Mouse (Mus musculus) ovary, postnatal 14 days (tissue): Measurements from ENCODE around the gene Tmem135.

Experiments used
- DNase-seq: peaks from one replicate; pipeline ENCODE4 v3.0.0; 2022; ENCODE audit warnings: low spot score

The Tmem135 gene

GRCm38 (mm10) chr7:89417707-89418106 lies 13.7 kb upstream of the Tmem135 start:
- no peak for DNase-seq

GRCm38 (mm10) chr7:89416027-89416426 lies 12.0 kb upstream of the Tmem135 start:
- no peak for DNase-seq

- DNase-seq = no peak
Observed at GRCm38 (mm10) chr7:89412094-89412493, 8.1 kb upstream of the Tmem135 start.

- no peak for DNase-seq
Observed at GRCm38 (mm10) chr7:89411346-89411745, 7.3 kb upstream of the Tmem135 start.

GRCm38 (mm10) chr7:89410294-89410693 lies 6.3 kb upstream of the Tmem135 start:
- no peak for DNase-seq

GRCm38 (mm10) chr7:89407006-89407940 lies 3.3 kb upstream of the Tmem135 start:
- no peak for DNase-seq

GRCm38 (mm10) chr7:89406011-89406410 lies 2.0 kb upstream of the Tmem135 start:
- DNase-seq = no peak

GRCm38 (mm10) chr7:89404734-89405440 lies 865 bp upstream of the Tmem135 start:
- no peak for DNase-seq

GRCm38 (mm10) chr7:89403053-89403972 lies 709 bp downstream of the Tmem135 start:
- peak; percentile 47 for DNase-seq

GRCm38 (mm10) chr7:89401936-89402335 lies 2.1 kb downstream of the Tmem135 start:
- DNase-seq = no peak

GRCm38 (mm10) chr7:89401136-89401858 lies 2.7 kb downstream of the Tmem135 start:
- DNase-seq = no peak

GRCm38 (mm10) chr7:89400721-89401120 lies 3.3 kb downstream of the Tmem135 start:
- DNase-seq = no peak

- no peak for DNase-seq
Observed at GRCm38 (mm10) chr7:89397837-89398534, 6.0 kb downstream of the Tmem135 start.

GRCm38 (mm10) chr7:89396386-89396785 lies 7.6 kb downstream of the Tmem135 start:
- DNase-seq = no peak

- no peak for DNase-seq
Observed at GRCm38 (mm10) chr7:89395399-89395798, 8.6 kb downstream of the Tmem135 start.

- DNase-seq = no peak
Observed at GRCm38 (mm10) chr7:89392825-89393224, 11.2 kb downstream of the Tmem135 start.

GRCm38 (mm10) chr7:89392388-89392787 lies 11.6 kb downstream of the Tmem135 start:
- DNase-seq = no peak

- no peak for DNase-seq
Observed at GRCm38 (mm10) chr7:89391831-89392230, 12.2 kb downstream of the Tmem135 start.

- no peak for DNase-seq
Observed at GRCm38 (mm10) chr7:89391281-89391680, 12.7 kb downstream of the Tmem135 start.

- no peak for DNase-seq
Observed at GRCm38 (mm10) chr7:89390660-89391059, 13.4 kb downstream of the Tmem135 start.

- DNase-seq = no peak
Observed at GRCm38 (mm10) chr7:89388981-89389380, 15.0 kb downstream of the Tmem135 start.
